Mouse (Mus musculus): ENCODE results near the gene Angel1.

Angel1 gene

GRCm38 (mm10) chr12:86679991-86680491, 46.2 kb downstream of the Angel1 start:
- no peak for DNase-seq (ENCODE audit: low read depth in 2 of 2, low spot score in 2 of 2)

GRCm38 (mm10) chr12:86679546-86679930, 46.7 kb downstream of the Angel1 start:
- DNase-seq (ENCODE audit: low read depth in 2 of 2, low spot score in 2 of 2) = no peak

- DNase-seq (ENCODE audit: low read depth in 2 of 2, low spot score in 2 of 2) = no peak
These were observed 47.4 kb downstream of the Angel1 start, which contains the start of gene Vash1 for GRCm38 (mm10) chr12:86678591-86679545. TSS of gene Vash1 (plus strand) at chr12:86678700.

GRCm38 (mm10) chr12:86672507-86672906, 53.8 kb downstream of the Angel1 start:
- DNase-seq (ENCODE audit: low read depth in 2 of 2, low spot score in 2 of 2) = no peak

- no peak for DNase-seq (ENCODE audit: low read depth in 2 of 2, low spot score in 2 of 2)
These were observed 54.2 kb downstream of the Angel1 start for GRCm38 (mm10) chr12:86672105-86672504.

GRCm38 (mm10) chr12:86668404-86668803, 57.9 kb downstream of the Angel1 start:
- DNase-seq (ENCODE audit: low read depth in 2 of 2, low spot score in 2 of 2) = no peak

- no peak for DNase-seq (ENCODE audit: low read depth in 2 of 2, low spot score in 2 of 2)
These were observed 60.6 kb downstream of the Angel1 start for GRCm38 (mm10) chr12:86665656-86666055.

GRCm38 (mm10) chr12:86660466-86660865, 65.8 kb downstream of the Angel1 start:
- DNase-seq (ENCODE audit: low read depth in 2 of 2, low spot score in 2 of 2) = no peak

- no peak for DNase-seq (ENCODE audit: low read depth in 2 of 2, low spot score in 2 of 2)
These were observed 66.8 kb downstream of the Angel1 start for GRCm38 (mm10) chr12:86659447-86659968.

- no peak for DNase-seq (ENCODE audit: low read depth in 2 of 2, low spot score in 2 of 2)
These were observed 73.7 kb downstream of the Angel1 start for GRCm38 (mm10) chr12:86652570-86653041.

GRCm38 (mm10) chr12:86651301-86651860, 74.9 kb downstream of the Angel1 start:
- no peak for DNase-seq (ENCODE audit: low read depth in 2 of 2, low spot score in 2 of 2)
